Mouse (Mus musculus) cerebellum, adult 2 months (tissue): ENCODE results near the gene Nup43.
"Not testable (repeated sequence)": the region's sequence is repeated elsewhere in the genome, so short reads cannot be mapped to it uniquely, and the experiment has no call there.

Experiments used
- CTCF ChIP-seq: fragments of 200-500 bp; IDR thresholded peaks from 2 replicates; pipeline ENCODE4 v1.5.1; 2011; ENCODE audit warnings: low read depth, mild to moderate bottlenecking, control low read depth, low read length, moderate library complexity, borderline replicate concordance; ENCODE audit not compliant: insufficient read depth
- POLR2A ChIP-seq: fragments of 200-500 bp; IDR thresholded peaks from 2 replicates; pipeline ENCODE4 v1.6.1; 2011; ENCODE audit warnings: low read length, control low read depth, borderline replicate concordance; ENCODE audit not compliant: insufficient read depth

DNA sequence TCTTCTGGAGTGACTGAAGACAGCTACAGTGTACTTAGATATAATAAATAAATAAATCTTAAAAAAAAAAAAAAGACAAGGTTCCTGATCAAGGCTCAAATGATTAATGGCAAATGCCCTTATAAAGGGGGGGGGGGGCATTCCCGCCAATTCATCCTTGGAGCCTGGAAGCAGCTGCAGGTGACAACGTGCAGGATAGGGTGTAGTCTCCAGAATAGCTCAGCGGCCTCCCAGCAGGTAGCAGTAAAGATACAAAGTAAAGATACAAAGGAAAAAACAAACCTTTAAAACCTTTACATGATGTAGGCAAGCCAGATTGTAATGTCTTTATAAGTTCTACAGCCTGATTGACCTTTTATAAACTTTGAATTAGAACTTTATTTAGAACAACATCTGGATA, 49.7 kb upstream of the Nup43 start:
- not testable (repeated sequence) for TF ChIP-seq POLR2A, CTCF
